Mouse (Mus musculus) left cerebral cortex, postnatal 10 days (tissue): Measurements from ENCODE around the gene Carmil3. TPM values are rescaled to one million over a fixed set of nuclear protein-coding genes. Genes with fewer than 3 reads are reported as not detected.

Source experiments
- DNase-seq, 2 experiments: peaks; one replicate each; pipeline ENCODE4 v3.0.0; 2021 to 2022; ENCODE audit warnings: low spot score in 2 of 2, mixed read lengths in 1 of 2; ENCODE audit errors: extremely low spot score in 1 of 2
- intact Hi-C: fragments of 180-260 bp; cut with DNase I; formaldehyde crosslinking; loops from one replicate; pipeline ENCODE4 v1.15.1; 2025
- total RNA-seq, 2 experiments: library from RNA; stranded (reverse); gene quantifications; 2 replicates each; pipeline ENCODE4 v1.2.3; 2021

Gene Carmil3
- total RNA-seq, 2 experiments from 2014 or later = 105 to 109 TPM

- intact Hi-C loops = no loop called here
- no peak for DNase-seq
Observed at GRCm38 (mm10) chr14:55526674-55527073, 36.2 kb downstream of the Carmil3 start.

DNA sequence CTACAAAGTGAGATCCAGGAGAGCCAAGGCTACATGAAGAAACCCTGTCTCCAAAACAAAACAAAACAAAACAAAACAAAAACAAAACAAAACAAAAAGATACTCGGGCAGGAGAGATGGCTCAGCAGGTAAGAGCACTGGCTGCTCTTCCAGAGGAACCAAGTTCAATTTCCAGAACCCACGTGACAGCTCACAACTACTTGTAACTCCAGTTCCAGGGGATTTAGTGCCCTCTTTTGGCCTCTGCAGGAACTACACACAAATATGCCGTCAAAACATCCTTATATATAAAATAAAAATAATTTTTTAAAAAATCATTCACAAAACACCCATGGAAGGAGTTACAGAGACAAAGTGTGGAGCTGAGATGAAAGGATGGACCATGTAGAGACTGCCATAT is 37.5 kb downstream of the Carmil3 start:
- intact Hi-C loops = no loop called here
- DNase-seq = no peak

GRCm38 (mm10) chr14:55536116-55536745 is 45.8 kb downstream of the Carmil3 start:
- DNase-seq = peak in 1 of 2 experiments; percentile 60
- intact Hi-C loops = loop anchor here (5.0 kb wide), 1 partner anchor 39 kb away; no protein-coding TSS in a partner anchor

GRCm38 (mm10) chr14:55540067-55540786 is 49.8 kb downstream of the Carmil3 start, which contains the start of gene Pck2:
Gene Pck2 (plus strand): TSS chr14:55540266.
- peak; percentile 58 to 92 for DNase-seq
- intact Hi-C loops = no loop called here

GRCm38 (mm10) chr14:55540787-55541321 is 50.4 kb downstream of the Carmil3 start:
- intact Hi-C loops = no loop called here
- peak; percentile 64 to 92 for DNase-seq

DNA sequence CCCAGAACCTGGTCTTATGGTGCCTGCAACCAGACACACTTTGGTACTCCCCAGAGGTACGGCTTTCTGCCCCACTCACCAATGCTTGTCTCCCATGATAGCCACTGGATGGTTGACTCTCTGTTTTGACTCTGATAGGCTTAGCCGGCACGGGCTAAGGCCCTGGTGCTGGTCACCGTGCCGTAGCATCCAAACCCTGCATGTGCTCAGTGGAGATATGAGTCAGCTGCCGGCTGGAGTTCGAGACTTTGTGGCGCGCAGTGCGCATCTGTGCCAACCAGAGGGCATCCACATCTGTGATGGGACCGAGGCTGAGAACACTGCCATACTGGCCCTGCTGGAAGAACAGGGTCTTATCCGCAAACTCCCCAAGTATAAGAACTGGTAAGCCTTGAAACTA is 51.8 kb downstream of the Carmil3 start:
- DNase-seq = no peak
- intact Hi-C loops = no loop called here

DNA sequence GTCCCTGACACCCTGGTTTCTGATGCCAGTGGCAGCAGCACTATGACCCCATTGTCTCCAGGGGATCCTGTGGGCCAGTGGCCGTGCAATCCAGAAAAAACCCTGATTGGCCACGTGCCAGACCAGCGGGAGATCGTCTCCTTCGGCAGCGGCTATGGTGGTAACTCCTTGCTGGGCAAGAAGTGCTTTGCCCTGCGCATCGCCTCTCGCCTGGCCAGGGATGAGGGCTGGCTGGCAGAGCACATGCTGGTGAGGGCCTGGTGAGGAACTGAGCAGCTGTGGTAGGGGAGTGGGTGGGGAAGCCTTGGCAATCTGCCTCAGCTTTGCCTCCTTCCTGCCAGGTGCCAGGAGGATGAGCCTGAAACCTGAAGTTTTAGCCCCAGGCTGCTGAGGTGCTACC is 53.9 kb downstream of the Carmil3 start:
- intact Hi-C loops = no loop called here
- DNase-seq = peak in 1 of 2 experiments; percentile 51

GRCm38 (mm10) chr14:55550191-55550590 is 59.7 kb downstream of the Carmil3 start:
- intact Hi-C loops = loop anchor here (10.0 kb wide), 1 partner anchor 405 kb away; no protein-coding TSS in a partner anchor
- no peak for DNase-seq

GRCm38 (mm10) chr14:55551347-55551746 is 60.9 kb downstream of the Carmil3 start:
- no peak for DNase-seq
- intact Hi-C loops = loop anchor here (10.0 kb wide), 1 partner anchor 407 kb away; no protein-coding TSS in a partner anchor

DNA sequence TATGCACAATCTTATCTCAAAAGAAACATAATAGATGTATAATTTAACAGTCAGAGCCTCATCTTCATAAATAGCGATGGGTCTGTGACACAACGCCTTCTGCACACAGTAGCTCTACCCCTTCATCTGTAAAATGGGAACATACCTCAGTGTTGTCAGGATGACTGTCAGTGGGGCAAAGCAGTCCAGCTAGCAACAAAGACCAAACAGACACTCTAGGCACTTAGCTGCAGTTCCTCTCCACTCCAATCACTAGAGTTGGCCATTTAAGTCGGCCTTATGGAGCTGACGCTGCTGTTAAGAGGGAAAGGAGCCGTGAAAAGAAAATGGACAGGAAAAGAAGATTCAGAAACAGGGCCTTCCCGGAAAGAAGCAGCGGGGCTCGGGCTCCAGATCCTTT is 61.3 kb downstream of the Carmil3 start:
- no peak for DNase-seq
- intact Hi-C loops = loop anchor here (10.0 kb wide), 1 partner anchor 407 kb away; no protein-coding TSS in a partner anchor

GRCm38 (mm10) chr14:55554635-55555034 is 64.2 kb downstream of the Carmil3 start:
- DNase-seq = no peak
- intact Hi-C loops = loop anchor here (10.0 kb wide), 1 partner anchor 410 kb away; no protein-coding TSS in a partner anchor

DNA sequence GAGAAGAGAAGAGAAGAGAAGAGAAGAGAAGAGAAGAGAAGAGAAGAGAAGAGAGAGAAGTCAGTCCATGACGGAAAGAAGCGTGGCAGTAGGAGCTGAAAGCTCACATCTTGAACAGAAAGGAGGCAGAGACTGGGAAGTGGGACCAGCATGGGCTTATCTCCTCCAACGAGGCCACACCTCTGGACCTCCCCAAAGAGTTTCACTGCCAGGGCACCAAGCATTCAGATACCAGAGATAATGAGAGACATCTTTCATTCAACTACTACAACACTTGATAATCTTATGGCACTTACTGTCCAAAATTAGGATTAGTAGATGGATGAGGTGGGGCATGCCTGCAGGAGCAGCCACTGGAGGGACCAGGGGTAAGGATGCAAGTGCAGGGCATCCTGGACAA is 65.3 kb downstream of the Carmil3 start:
- no peak for DNase-seq
- intact Hi-C loops = loop anchor here (2.0 to 10.0 kb wide), 2 partner anchors 59 to 411 kb away; no protein-coding TSS in a partner anchor

DNA sequence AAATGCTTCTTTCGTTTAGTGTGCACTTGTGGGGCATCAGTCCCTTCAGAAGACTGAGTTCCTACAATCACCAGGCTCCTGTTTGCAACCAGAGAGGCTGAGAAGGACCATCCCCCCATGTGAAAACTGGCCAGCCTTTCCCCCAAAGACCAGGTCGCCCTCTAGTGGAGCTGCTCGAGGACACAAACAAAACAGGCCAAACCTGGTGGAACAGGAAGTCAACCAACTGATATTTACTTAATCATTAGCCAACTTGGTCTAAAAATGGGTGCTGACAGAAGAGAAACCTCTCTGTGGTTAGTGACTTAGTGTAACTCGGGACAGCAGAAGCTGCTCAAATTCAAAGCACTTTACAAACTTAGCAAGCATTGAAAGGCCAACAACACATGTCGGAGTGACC is 66.6 kb downstream of the Carmil3 start:
- DNase-seq = peak; percentile 48 to 88
- intact Hi-C loops = loop anchor here (2.0 to 10.0 kb wide), 2 partner anchors 60 to 412 kb away; no protein-coding TSS in a partner anchor

- DNase-seq = no peak
- intact Hi-C loops = loop anchor here (2.0 to 10.0 kb wide), 2 partner anchors 61 to 413 kb away; no protein-coding TSS in a partner anchor
Observed at GRCm38 (mm10) chr14:55557587-55557986, 67.1 kb downstream of the Carmil3 start.

Other genes with a start within 250 kb of the Carmil3 start
- 10 to 100 TPM; 11.6 to 12.9 TPM for gene Dhrs4, start 11.9 kb upstream of the Carmil3 start, total RNA-seq
- 100 to 1,000 TPM; 176 to 200 TPM for gene Cpne6, start 19.8 kb downstream of the Carmil3 start, total RNA-seq
- under 1 TPM; 0.18 to 0.49 TPM for gene Nrl, start 34.3 kb downstream of the Carmil3 start, total RNA-seq
- 10 to 100 TPM; 13.3 to 15.5 TPM for gene Pck2, start 49.6 kb downstream of the Carmil3 start, total RNA-seq
- 10 to 100 TPM; 66.1 to 68.0 TPM for gene Dcaf11, start 69.4 kb downstream of the Carmil3 start, total RNA-seq
- gene A730061H03Rik, start 69.8 kb downstream of the Carmil3 start, total RNA-seq = not detected
- not detected for gene Fitm1, start 85.0 kb downstream of the Carmil3 start, total RNA-seq
- 10 to 100 TPM; 83.0 to 84.9 TPM for gene Psme1, start 87.5 kb downstream of the Carmil3 start, total RNA-seq
- gene Emc9, start 94.7 kb downstream of the Carmil3 start, total RNA-seq = 10 to 100 TPM; 42.7 to 49.1 TPM
- gene Psme2, start 100.5 kb downstream of the Carmil3 start, total RNA-seq = 10 to 100 TPM; 56.3 to 67.2 TPM
- 10 to 100 TPM; 33.3 to 45.4 TPM for gene Rnf31, start 101.1 kb downstream of the Carmil3 start, total RNA-seq
- 10 to 100 TPM; 10.0 to 12.5 TPM for gene Irf9, start 112.9 kb downstream of the Carmil3 start, total RNA-seq
- gene Rec8, start 127.4 kb downstream of the Carmil3 start, total RNA-seq = 1 to 10 TPM; 2.9 to 3.2 TPM
- 100 to 1,000 TPM; 141 to 164 TPM for gene Ipo4, start 145.3 kb downstream of the Carmil3 start, total RNA-seq
- 1 to 10 TPM; 3.2 to 5.5 TPM for gene Gm49378, start 147.2 kb downstream of the Carmil3 start, total RNA-seq
- gene Tm9sf1, start 153.2 kb downstream of the Carmil3 start, total RNA-seq = 10 to 100 TPM; 43.1 to 45.0 TPM
- under 1 TPM; 0.75 to 0.85 TPM for gene Tssk4, start 159.5 kb downstream of the Carmil3 start, total RNA-seq
- 10 to 100 TPM; 43.7 to 48.4 TPM for gene Mdp1, start 169.9 kb downstream of the Carmil3 start, total RNA-seq
- gene Gmpr2, start 181.3 kb downstream of the Carmil3 start, total RNA-seq = 10 to 100 TPM; 27.6 to 27.9 TPM
- 100 to 1,000 TPM; 355 to 367 TPM for gene Nedd8, start 181.5 kb downstream of the Carmil3 start, total RNA-seq
- 10 to 100 TPM; 13.9 to 16.0 TPM for gene Tinf2, start 191.2 kb downstream of the Carmil3 start, total RNA-seq
- under 1 TPM in 1 of 2 experiments, not detected in 1; 0.24 TPM for gene Tgm1, start 223.3 kb downstream of the Carmil3 start, total RNA-seq
- gene Rabggta, start 231.6 kb downstream of the Carmil3 start, total RNA-seq = 10 to 100 TPM; 46.6 to 48.2 TPM